Mouse (Mus musculus) embryo, embryonic 11 days (tissue): ENCODE measurements at regions not wholly inside any gene's neighbourhood (a gene's known extent, or its start where the extent isn't known, plus 50 kb on each side); places are given as distances from the start of the nearest gene placed in this dataset.
A peak's percentile ranks its signal among the peaks of the same experiment; 100 is the strongest.

Experiments used
- DNase-seq: peaks from one replicate; pipeline ENCODE4 v3.0.0-alpha.2; 2015

GRCm38 (mm10) chr10:45009676-45010075 lies 57.3 kb upstream of the Prep start:
- peak; percentile 84 for DNase-seq

GRCm38 (mm10) chr10:45009235-45009634 lies 57.8 kb upstream of the Prep start:
- no peak for DNase-seq

- no peak for DNase-seq
Measured at GRCm38 (mm10) chr10:45004037-45004653, 62.9 kb upstream of the Prep start.

GRCm38 (mm10) chr10:45003344-45003681 lies 63.7 kb upstream of the Prep start:
- DNase-seq = no peak

- no peak for DNase-seq
Measured at GRCm38 (mm10) chr10:45002637-45003343, 64.2 kb upstream of the Prep start.

- peak; percentile 78 for DNase-seq
Measured at GRCm38 (mm10) chr10:45000873-45001859, 65.8 kb upstream of the Prep start.

GRCm38 (mm10) chr10:45000027-45000840 lies 66.8 kb upstream of the Prep start:
- no peak for DNase-seq

- DNase-seq = no peak
Measured at GRCm38 (mm10) chr10:44997906-44998289, 69.1 kb upstream of the Prep start.

- DNase-seq = peak; percentile 70
Measured at GRCm38 (mm10) chr10:44997184-44997905, 69.7 kb upstream of the Prep start.

- DNase-seq = no peak
Measured at GRCm38 (mm10) chr10:44995756-44996155, 71.2 kb upstream of the Prep start.

- DNase-seq = no peak
Measured at GRCm38 (mm10) chr10:44994385-44995281, 72.4 kb upstream of the Prep start.

GRCm38 (mm10) chr10:44993470-44994260 lies 73.3 kb upstream of the Prep start:
- DNase-seq = no peak

- DNase-seq = no peak
Measured at GRCm38 (mm10) chr10:44989539-44989938, 77.5 kb upstream of the Prep start.

GRCm38 (mm10) chr10:44988756-44989155 lies 78.2 kb upstream of the Prep start:
- DNase-seq = no peak

GRCm38 (mm10) chr10:44987615-44988014 lies 79.4 kb upstream of the Prep start:
- no peak for DNase-seq

- DNase-seq = no peak
Measured at GRCm38 (mm10) chr10:44981913-44982312, 85.1 kb upstream of the Prep start.

GRCm38 (mm10) chr10:44976815-44977214 lies 90.2 kb upstream of the Prep start:
- DNase-seq = no peak

- DNase-seq = no peak
Measured at GRCm38 (mm10) chr10:44971911-44972310, 95.1 kb upstream of the Prep start.

- no peak for DNase-seq
Measured at GRCm38 (mm10) chr10:44959968-44960367, 107.0 kb upstream of the Prep start.

GRCm38 (mm10) chr10:44945205-44945725 lies 121.7 kb upstream of the Prep start:
- no peak for DNase-seq
